Mouse (Mus musculus) neural tube, embryonic 12.5 days (tissue): Measurements from ENCODE around the gene Ehbp1. TPM values are rescaled to one million over a fixed set of nuclear protein-coding genes. Genes with fewer than 3 reads are reported as not detected.

ENCODE experiments used
- ATAC-seq: fragments of 200-750 bp; cut with Nextera tagmentation; 2 replicates; pipeline ENCODE4 v1.8.0; 2017; ENCODE audit warnings: low read depth, mild to moderate bottlenecking, moderate TSS enrichment, moderate library complexity; ENCODE audit not compliant: low FRiP score
- H3K27ac ChIP-seq: fragments of 300-500 bp; sonication (generic); 2 replicates; pipeline ENCODE4 v1.5.1; 2016
- H3K27me3 ChIP-seq: fragments of 300-500 bp; sonication (generic); replicated peaks from 2 replicates; pipeline ENCODE4 v1.6.1; 2016; ENCODE audit warnings: mild to moderate bottlenecking
- H3K36me3 ChIP-seq: fragments of 300-500 bp; sonication (generic); 2 replicates; pipeline ENCODE4 v1.6.1; 2016; ENCODE audit warnings: mild to moderate bottlenecking
- H3K4me1 ChIP-seq: fragments of 300-500 bp; sonication (generic); 2 replicates; pipeline ENCODE4 v1.6.1; 2016
- H3K4me2 ChIP-seq: fragments of 300-500 bp; sonication (generic); replicated peaks from 2 replicates; pipeline ENCODE4 v1.6.1; 2016; ENCODE audit warnings: mild to moderate bottlenecking
- H3K4me3 ChIP-seq: fragments of 300-500 bp; sonication (generic); 2 replicates; pipeline ENCODE4 v1.5.1; 2016
- H3K9ac ChIP-seq: fragments of 300-500 bp; sonication (generic); 2 replicates; pipeline ENCODE4 v1.6.1; 2016; ENCODE audit warnings: mild to moderate bottlenecking
- H3K9me3 ChIP-seq: fragments of 300-500 bp; sonication (generic); 2 replicates; pipeline ENCODE4 v1.6.1; 2016; ENCODE audit warnings: mild to moderate bottlenecking
- WGBS: fragments of 180-500 bp; shearing (Covaris S2); methylation state at CpG from one replicate; pipeline ENCODE4 v1.1.7; 2016; 5-methylcytosine and 5-hydroxymethylcytosine counted together
- polyA plus RNA-seq: library from polyadenylated mRNA; unstranded; fragments of >200 nt; fragmentation: Nextera tagmentation; extraction: Ambion mirVana; gene quantifications from 2 replicates; pipeline ENCODE4 v1.2.1, GENCODE M21; 2016

Ehbp1 gene
- polyA plus RNA-seq, 1 experiment from 2014 or later = 16.1 TPM

DNA sequence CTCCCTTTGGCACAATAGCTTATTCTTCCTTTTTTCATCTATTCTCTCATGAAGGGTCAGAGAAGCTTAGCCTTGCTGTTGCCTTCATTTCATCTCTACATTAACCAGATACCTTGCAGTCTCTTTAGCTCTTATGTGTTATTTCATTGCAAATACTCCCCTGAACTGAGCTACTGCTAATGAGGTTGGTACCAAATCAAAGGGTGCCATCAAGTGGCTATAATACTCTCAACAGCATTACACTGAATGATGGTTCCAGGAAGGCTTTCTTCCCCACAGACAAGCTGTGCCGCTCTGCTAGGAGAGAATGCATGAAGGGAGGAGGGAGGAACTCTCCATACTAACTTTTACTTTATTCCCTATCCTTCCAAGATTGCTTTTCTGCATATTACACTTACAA lies 135.5 kb downstream of the Ehbp1 start:
- no peaks in the 10 kb centered on the region for H3K36me3 ChIP-seq
- no peaks in the 10 kb centered on the region for H3K27me3 ChIP-seq
- H3K27ac ChIP-seq = no peak overlapping the region
- H3K9me3 ChIP-seq = no peaks in the 10 kb centered on the region
- no peak for ATAC-seq
- H3K4me3 ChIP-seq = no peak overlapping the region
- no peak overlapping the region for H3K9ac ChIP-seq
- WGBS = 40% methylated on average over 1 of the region's 1 CpGs
- no peaks in the 10 kb centered on the region for H3K4me1 ChIP-seq
- no peak overlapping the region for H3K4me2 ChIP-seq

DNA sequence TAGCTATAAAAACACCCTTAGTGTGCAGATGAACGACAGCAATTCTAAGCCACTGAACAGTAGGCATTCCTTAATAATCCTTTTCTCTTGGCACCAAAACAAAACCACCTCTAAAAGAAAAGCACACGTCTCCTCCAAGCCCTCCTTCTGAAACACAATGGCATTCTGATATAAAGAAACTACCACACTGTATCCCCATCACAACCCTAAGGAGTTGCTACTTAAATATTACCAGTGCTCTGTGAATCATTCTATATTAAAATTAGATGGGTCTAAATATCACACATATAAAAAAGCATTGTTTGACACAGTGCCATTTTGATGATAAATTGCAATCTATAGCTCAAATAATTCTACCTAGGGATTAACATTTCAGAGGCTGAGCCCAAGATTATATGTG lies 135.9 kb downstream of the Ehbp1 start:
- no peaks in the 10 kb centered on the region for H3K36me3 ChIP-seq
- ATAC-seq = no peak
- no peaks in the 10 kb centered on the region for H3K9me3 ChIP-seq
- no peak overlapping the region for H3K9ac ChIP-seq
- no peaks in the 10 kb centered on the region for H3K27me3 ChIP-seq
- no peak overlapping the region for H3K27ac ChIP-seq
- H3K4me3 ChIP-seq = no peak overlapping the region
- 23% methylated on average over 2 of the region's 2 CpGs for WGBS
- H3K4me1 ChIP-seq = no peaks in the 10 kb centered on the region
- H3K4me2 ChIP-seq = no peak overlapping the region

DNA sequence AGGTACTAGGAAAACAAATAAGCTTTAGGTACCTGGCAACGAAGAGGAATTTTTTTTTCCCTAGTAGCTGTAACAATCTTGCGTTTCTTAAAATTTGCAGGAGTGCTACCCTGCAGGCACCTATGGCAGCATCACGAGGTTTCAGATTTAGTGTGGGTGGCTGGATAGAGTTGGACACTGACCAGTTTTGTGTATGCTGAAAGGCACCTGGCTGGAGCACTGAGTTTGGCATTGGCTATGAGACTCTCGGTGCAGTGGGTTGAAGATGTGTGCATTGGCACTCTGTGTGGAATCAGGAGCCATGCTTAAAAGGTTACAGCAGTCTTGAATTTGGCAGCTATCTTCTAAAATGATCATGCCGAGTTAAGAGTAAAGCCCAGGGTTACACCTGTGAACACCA lies 138.7 kb downstream of the Ehbp1 start:
- no peaks in the 10 kb centered on the region for H3K27me3 ChIP-seq
- H3K27ac ChIP-seq = no peak overlapping the region
- WGBS = 93% methylated on average over 5 of the region's 5 CpGs
- ATAC-seq = no peak
- H3K4me1 ChIP-seq = no peaks in the 10 kb centered on the region
- H3K9me3 ChIP-seq = no peaks in the 10 kb centered on the region
- no peaks in the 10 kb centered on the region for H3K36me3 ChIP-seq
- no peak overlapping the region for H3K9ac ChIP-seq
- no peak overlapping the region for H3K4me3 ChIP-seq
- no peak overlapping the region for H3K4me2 ChIP-seq

DNA sequence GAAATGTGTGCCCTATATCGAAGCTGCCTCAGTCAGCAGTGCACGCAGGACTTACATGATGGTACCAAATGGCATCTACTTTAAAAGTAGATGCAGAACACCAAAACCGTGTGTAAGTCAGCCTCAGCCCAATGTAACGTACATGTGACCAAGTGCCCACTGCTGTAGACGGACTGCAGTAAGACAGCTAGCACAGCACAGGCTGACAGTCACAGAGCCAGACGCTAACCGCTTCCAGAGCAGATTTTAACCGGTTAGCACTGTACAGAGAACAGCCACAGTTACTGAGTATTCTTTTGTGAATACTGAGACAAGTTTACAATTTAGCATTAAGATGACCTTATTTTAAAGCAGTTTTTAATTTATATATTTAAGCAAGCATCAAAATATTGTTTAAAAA lies 141.0 kb downstream of the Ehbp1 start:
- Histone ChIP-seq H3K9ac (no peak overlapping the region), H3K27ac (no peak overlapping the region), H3K4me1 (no peaks in the 10 kb centered on the region), H3K9me3 (no peaks in the 10 kb centered on the region), H3K27me3 (no peaks in the 10 kb centered on the region), H3K36me3 (no peaks in the 10 kb centered on the region), H3K4me2 (no peak overlapping the region), H3K4me3 (no peak overlapping the region)
- no peak for ATAC-seq
- 90% methylated on average over 8 of the region's 8 CpGs for whole genome bisulfite sequencing

DNA sequence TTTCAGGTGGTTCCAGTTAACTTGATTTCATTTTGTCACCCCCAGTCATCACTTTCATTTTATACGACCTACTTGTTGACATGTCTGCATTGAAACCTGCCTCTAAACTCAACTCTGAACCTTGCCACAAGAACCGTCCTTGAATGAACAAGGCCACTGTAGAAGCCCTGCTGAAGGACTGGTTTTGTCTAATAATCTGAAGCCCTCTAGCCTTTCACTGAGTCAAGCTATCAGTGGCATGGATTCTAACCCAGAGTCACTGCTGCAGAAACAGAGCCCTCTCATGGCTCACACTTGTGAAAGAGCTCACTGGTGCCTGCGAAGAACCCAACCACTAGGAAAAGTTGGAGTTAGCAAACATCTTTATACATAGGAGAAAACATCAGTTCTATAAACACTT lies 142.2 kb downstream of the Ehbp1 start:
- no peaks in the 10 kb centered on the region for H3K9me3 ChIP-seq
- H3K27me3 ChIP-seq = no peaks in the 10 kb centered on the region
- H3K4me1 ChIP-seq = no peaks in the 10 kb centered on the region
- WGBS = 65% methylated on average over 3 of the region's 3 CpGs
- no peaks in the 10 kb centered on the region for H3K36me3 ChIP-seq
- no peak overlapping the region for H3K9ac ChIP-seq
- no peak overlapping the region for H3K4me2 ChIP-seq
- no peak for ATAC-seq
- H3K27ac ChIP-seq = no peak overlapping the region
- no peak overlapping the region for H3K4me3 ChIP-seq

DNA sequence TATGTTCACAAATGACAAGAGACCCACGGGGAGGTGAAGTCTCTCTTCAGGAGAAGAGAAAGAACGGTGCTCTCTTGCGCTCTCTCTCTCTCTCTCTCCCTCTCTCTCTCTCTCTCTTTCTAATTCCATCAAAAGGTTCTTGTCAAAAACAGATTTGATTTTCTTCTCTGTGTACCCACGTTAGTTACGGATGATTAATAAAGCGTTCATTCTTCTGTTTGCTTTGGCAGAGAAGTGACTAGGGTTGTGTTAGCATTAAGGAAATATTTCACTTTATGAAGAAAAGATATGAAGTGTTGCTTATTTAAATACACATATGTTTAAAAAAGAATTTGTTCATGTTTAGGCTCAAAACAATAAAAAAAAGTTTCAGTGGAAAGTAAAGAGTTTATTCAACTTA lies 143.7 kb downstream of the Ehbp1 start:
- Histone ChIP-seq H3K4me3 (no peak overlapping the region), H3K27ac (no peak overlapping the region), H3K36me3 (no peaks in the 10 kb centered on the region), H3K4me2 (no peak overlapping the region), H3K27me3 (no peaks in the 10 kb centered on the region), H3K9ac (no peak overlapping the region), H3K9me3 (no peaks in the 10 kb centered on the region), H3K4me1 (no peaks in the 10 kb centered on the region)
- no peak for ATAC-seq
- WGBS = 56% methylated on average over 6 of the region's 6 CpGs

DNA sequence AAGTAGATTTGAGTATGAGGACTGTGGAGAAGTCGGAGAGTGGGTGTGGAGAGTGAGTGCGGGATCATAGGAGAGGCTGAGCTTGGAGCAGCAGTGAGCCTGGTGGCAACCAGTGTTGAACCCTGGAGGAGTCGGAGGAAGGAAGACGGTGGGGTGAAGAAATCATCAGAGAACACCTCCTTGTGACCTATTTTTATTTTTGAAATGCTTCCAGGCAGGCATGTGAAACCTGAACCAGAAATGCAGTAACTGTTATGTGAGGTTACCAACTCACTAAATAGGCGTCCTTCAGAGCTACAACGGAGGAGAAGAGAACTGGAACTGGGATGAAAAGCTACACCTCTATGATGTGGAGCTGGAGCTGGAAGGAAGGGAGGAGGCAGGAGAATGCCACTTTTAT lies 144.2 kb downstream of the Ehbp1 start:
- 86% methylated on average over 6 of the region's 6 CpGs for WGBS
- Histone ChIP-seq H3K27ac (no peak overlapping the region), H3K4me3 (no peak overlapping the region), H3K4me2 (no peak overlapping the region), H3K36me3 (no peaks in the 10 kb centered on the region), H3K9me3 (no peaks in the 10 kb centered on the region), H3K4me1 (no peaks in the 10 kb centered on the region), H3K9ac (no peak overlapping the region), H3K27me3 (no peaks in the 10 kb centered on the region)
- ATAC-seq = no peak

DNA sequence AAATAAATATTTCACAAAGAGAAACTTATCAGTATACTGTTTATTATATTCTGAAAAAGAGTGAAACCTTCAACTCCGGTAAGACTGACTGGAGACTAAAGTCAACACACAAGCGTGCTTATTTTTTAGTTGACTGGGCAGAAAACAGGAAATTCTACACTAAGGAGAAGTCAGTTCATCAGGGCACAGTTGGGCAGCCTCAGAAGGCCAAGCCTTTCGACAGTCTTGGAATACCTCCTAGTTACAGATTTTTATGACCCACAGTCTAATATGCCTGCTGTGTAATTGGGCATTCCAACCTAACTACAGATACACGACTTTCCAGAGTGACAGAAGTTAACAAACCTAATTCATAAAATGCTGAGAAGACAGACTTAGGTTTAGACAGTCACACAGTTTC lies 145.3 kb downstream of the Ehbp1 start:
- Histone ChIP-seq H3K9ac (no peak overlapping the region), H3K27me3 (no peaks in the 10 kb centered on the region), H3K36me3 (no peaks in the 10 kb centered on the region), H3K4me2 (no peak overlapping the region), H3K9me3 (no peaks in the 10 kb centered on the region), H3K27ac (no peak overlapping the region), H3K4me3 (no peak overlapping the region), H3K4me1 (no peaks in the 10 kb centered on the region)
- 60% methylated on average over 4 of the region's 4 CpGs for WGBS
- no peak for ATAC-seq

DNA sequence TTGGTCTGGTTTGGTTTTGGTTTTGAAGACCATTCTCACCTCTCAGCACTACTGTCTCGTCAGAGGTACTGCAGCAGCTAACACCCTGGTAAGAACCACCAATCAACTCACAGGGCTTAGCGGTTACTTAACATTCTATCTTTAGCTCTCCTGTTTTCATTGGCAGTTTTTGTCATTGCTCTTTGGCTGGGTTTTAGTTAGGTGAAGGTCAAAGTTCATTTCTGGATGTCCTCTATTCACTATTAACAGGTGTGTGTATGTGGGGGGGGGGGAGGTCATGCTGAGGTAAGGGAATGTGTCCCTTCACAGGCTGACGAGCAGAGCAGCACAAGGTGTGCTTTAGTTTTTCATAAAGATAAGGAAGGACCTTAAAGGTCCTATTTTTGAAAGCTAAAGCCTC lies 147.5 kb downstream of the Ehbp1 start:
- WGBS = 76% methylated on average over 3 of the region's 3 CpGs
- no peak for ATAC-seq
- no peak overlapping the region for H3K4me2 ChIP-seq
- H3K36me3 ChIP-seq = no peaks in the 10 kb centered on the region
- H3K27ac ChIP-seq = no peak overlapping the region
- no peaks in the 10 kb centered on the region for H3K27me3 ChIP-seq
- H3K9me3 ChIP-seq = no peaks in the 10 kb centered on the region
- no peaks in the 10 kb centered on the region for H3K4me1 ChIP-seq
- H3K4me3 ChIP-seq = no peak overlapping the region
- H3K9ac ChIP-seq = no peak overlapping the region

DNA sequence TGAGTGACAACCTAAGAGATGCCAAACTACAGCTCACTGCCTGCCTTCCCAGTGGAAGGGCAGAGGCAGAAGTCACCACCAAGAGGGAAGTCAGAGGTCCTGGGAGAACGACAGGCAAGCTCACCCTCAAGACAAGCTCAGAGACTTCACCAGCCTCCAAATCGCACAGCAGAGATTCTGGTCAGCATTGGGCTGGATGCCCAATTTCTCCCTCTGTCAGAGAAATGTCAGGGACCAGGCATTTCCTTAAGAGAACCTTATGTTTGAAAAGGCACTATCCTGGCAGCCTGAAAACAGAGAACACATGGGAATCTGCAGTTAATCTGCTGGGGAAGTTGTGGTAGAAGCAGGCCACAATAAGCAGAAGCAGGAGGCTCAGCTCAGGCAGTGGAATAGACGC lies 151.5 kb downstream of the Ehbp1 start:
- Histone ChIP-seq H3K9me3 (no peaks in the 10 kb centered on the region), H3K4me2 (no peak overlapping the region), H3K4me3 (no peak overlapping the region), H3K9ac (no peak overlapping the region), H3K27ac (no peak overlapping the region), H3K4me1 (no peaks in the 10 kb centered on the region), H3K36me3 (no peaks in the 10 kb centered on the region), H3K27me3 (no peaks in the 10 kb centered on the region)
- WGBS = 80% methylated on average over 3 of the region's 3 CpGs
- no peak for ATAC-seq

DNA sequence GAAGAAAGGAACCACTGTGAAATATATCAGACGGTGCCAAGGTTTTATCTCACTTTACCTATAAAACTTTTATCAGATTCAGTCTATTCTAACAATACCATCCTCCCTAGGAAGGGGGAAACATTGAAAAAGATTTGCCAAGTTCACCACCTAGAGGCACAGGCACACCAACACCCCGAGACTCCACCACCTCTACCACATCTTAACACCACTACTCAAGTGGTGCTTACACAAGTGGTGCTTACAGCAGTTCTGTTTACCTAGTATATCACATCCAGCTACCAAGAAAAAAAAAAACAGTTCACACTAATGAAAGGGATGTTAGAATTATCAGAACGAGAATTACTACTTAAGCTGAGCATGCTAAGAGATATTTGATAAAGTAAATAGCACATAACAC lies 152.1 kb downstream of the Ehbp1 start:
- H3K36me3 ChIP-seq = no peaks in the 10 kb centered on the region
- H3K9me3 ChIP-seq = no peaks in the 10 kb centered on the region
- H3K27ac ChIP-seq = no peak overlapping the region
- H3K4me2 ChIP-seq = no peak overlapping the region
- no peak for ATAC-seq
- H3K27me3 ChIP-seq = no peaks in the 10 kb centered on the region
- H3K9ac ChIP-seq = no peak overlapping the region
- 90% methylated on average over 3 of the region's 3 CpGs for WGBS
- no peak overlapping the region for H3K4me3 ChIP-seq
- H3K4me1 ChIP-seq = no peaks in the 10 kb centered on the region

DNA sequence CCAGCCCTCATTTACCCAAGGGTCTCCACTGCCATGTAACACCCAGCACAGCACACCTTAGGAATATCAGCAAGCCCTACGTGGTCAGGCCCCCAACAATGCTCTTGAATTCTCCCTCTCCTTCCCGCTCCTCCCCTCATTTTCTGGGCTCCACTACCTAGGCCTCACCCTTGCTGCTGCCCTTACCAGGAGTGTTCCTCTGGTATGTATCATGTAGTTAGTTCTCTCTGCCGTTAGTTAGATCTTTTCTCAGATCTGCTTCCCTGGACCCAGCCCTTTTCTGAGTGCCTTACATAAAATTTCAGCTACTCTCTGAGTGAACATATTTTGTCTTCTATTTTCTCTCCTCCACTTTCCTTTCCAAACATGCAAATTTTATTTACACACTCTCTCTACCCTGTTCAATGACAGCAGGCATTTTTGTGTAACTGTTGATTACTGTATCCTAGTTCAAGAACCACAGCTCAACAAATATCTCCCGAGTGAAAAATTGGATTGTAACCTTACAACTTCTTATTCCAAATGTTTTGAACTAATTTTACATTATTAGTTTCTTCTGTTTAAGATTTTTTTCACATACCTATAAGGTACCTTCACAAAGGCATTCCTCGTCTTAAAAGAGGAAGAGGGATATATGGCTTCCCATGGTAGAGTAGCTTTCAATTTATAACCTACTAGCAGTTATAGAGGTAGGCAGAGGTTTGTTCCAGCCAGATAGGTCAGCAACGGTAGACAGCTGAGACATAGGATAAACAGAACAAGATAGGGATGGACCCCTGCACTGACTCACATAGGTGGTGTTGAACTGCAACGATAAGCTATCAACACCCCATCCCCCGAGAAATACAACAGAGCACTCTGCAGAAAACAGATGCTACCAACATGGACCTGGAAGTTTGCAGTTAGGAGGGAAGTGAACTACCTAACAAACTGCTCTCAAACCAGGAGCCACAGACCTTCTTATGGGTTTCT lies 160.3 kb downstream of the Ehbp1 start:
- Histone ChIP-seq H3K27me3 (no peaks in the 10 kb centered on the region), H3K9ac (no peak overlapping the region), H3K27ac (no peak overlapping the region), H3K4me1 (no peaks in the 10 kb centered on the region), H3K4me2 (no peak overlapping the region), H3K9me3 (no peaks in the 10 kb centered on the region), H3K36me3 (no peaks in the 10 kb centered on the region), H3K4me3 (no peak overlapping the region)
- ATAC-seq = no peak
- WGBS = 92% methylated on average over 8 of the region's 8 CpGs

DNA sequence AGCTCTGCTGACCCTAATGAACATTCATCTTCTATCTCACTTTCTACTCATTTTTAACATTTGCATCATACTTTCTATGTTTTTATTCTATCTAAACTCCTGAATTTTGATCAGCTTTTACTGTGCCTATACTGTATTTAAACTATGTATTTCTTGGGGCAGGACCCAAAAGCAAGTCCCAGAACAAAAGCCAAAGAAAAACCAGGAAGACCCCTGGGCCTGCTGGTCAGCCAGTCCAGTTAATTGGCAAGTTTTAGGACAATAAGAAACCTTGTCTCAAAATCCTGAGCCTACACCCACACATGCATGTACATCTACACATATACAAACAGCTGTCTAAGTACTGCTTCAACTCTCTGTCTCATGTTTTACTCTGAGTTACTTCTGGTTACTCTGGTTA lies 161.9 kb downstream of the Ehbp1 start:
- no peak for ATAC-seq

More for the DNA sequence above, 161.9 kb downstream of the Ehbp1 start:
- no peaks in the 10 kb centered on the region for H3K9me3 ChIP-seq
- H3K4me1 ChIP-seq = no peaks in the 10 kb centered on the region
- no peaks in the 10 kb centered on the region for H3K27me3 ChIP-seq
- no peak overlapping the region for H3K4me3 ChIP-seq
- no peak overlapping the region for H3K9ac ChIP-seq
- H3K36me3 ChIP-seq = no peaks in the 10 kb centered on the region
- H3K4me2 ChIP-seq = no peak overlapping the region
- no peak overlapping the region for H3K27ac ChIP-seq
